Comparison of ENCODE assay signal across 21 mouse cellular contexts in the genomic region with DNA sequence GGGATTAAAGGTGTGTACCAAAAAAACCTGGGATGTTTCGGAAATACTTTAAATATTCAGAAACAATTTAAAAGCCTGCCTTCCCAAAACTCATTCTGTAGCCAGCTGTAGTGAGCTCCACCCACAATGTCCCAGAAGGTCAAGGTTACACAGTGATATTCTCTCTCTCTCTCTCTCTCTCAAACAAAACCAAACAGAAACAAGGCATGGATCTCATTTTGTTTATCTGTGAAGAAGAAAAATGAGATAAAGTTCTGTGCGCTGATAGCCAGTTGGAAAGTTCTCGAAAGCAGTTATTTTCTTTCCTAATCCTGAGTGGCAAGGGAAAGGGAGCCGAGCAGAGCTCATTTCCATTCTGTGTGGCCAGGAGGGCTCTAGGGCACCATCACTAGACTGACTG.
DNase-seq lines count a peak whose midpoint lies in the region; ATAC-seq and TF ChIP-seq lines count a peak whose summit lies in the region.
"Had no signal": no experiment of that assay in that cellular context is flagged by ENCODE, and none has a peak within 500 bp of the region (broad histone marks: within the 10 kb centered on the region; RNA-seq: fewer than 3 reads in every experiment).

No protein-coding gene starts in this region.

- no peaks in the 10 kb centered on the region for H3K27me3 ChIP-seq in heart, adult 2 months (ENCODE audit: control insufficient read depth, insufficient read depth, low read length)
- no peaks in the 10 kb centered on the region for H3K27me3 ChIP-seq in heart, postnatal 0 days (ENCODE audit: control insufficient read depth, insufficient read depth, low read length)
- no peaks in the 10 kb centered on the region for H3K27me3 ChIP-seq in lung, embryonic 15.5 days
- no peaks in the 10 kb centered on the region for H3K27me3 ChIP-seq in stomach, embryonic 15.5 days (replicated peaks)
- no peaks in the 10 kb centered on the region for H3K27me3 ChIP-seq in forebrain, embryonic 11.5 days (ENCODE audit: control insufficient read depth, insufficient read depth, low read length)
- H3K27me3 ChIP-seq: embryonic facial prominence, embryonic 12.5 days; forebrain, embryonic 13.5 days; limb, embryonic 15.5 days had no signal

- H3K9me3 ChIP-seq in heart, postnatal 0 days (replicated peaks; ENCODE audit: control insufficient read depth, low read length): no peaks in the 10 kb centered on the region
- H3K9me3 ChIP-seq in lung, embryonic 15.5 days: no peaks in the 10 kb centered on the region
- no peaks in the 10 kb centered on the region for H3K9me3 ChIP-seq in stomach, embryonic 15.5 days
- no peaks in the 10 kb centered on the region for H3K9me3 ChIP-seq in forebrain, embryonic 11.5 days (ENCODE audit: control insufficient read depth, low read length)
- H3K9me3 ChIP-seq: embryonic facial prominence, embryonic 12.5 days; forebrain, embryonic 13.5 days; limb, embryonic 15.5 days had no signal

- peaks cover 30% of the 10 kb centered on the region for H3K36me3 ChIP-seq in heart, adult 2 months (ENCODE audit: control insufficient read depth, insufficient read depth, low read length)
- H3K36me3 ChIP-seq in heart, postnatal 0 days (replicated peaks; ENCODE audit: control insufficient read depth, insufficient read depth, low read length): peaks cover 75% of the 10 kb centered on the region
- peaks cover 45% of the 10 kb centered on the region for H3K36me3 ChIP-seq in lung, embryonic 15.5 days
- H3K36me3 ChIP-seq in stomach, embryonic 15.5 days: peaks cover 31% of the 10 kb centered on the region
- no peaks in the 10 kb centered on the region for H3K36me3 ChIP-seq in forebrain, embryonic 11.5 days (ENCODE audit: control insufficient read depth, insufficient read depth, low read length)

- TF ChIP-seq POLR2A in heart, adult 2 months (IDR thresholded peaks at IDR 0.05; ENCODE audit: insufficient read depth, low read depth, low read length): no peak
- TF ChIP-seq POLR2A in lung, adult 2 months (IDR thresholded peaks at IDR 0.05; ENCODE audit: borderline replicate concordance, extremely low read depth, low read depth, low read length): no peak

- no peak overlapping the region for H3K9ac ChIP-seq in heart, adult 2 months (ENCODE audit: low read depth, low read length)
- H3K9ac ChIP-seq in heart, postnatal 0 days (replicated peaks; ENCODE audit: low read depth, low read length): no peak overlapping the region
- no peak overlapping the region for H3K9ac ChIP-seq in lung, embryonic 15.5 days
- H3K9ac ChIP-seq in stomach, embryonic 15.5 days: no peak overlapping the region
- no peak overlapping the region for H3K9ac ChIP-seq in forebrain, embryonic 11.5 days (ENCODE audit: low read length)
- H3K9ac ChIP-seq: embryonic facial prominence, embryonic 12.5 days; forebrain, embryonic 13.5 days; hindbrain, embryonic 14.5 days; limb, embryonic 15.5 days had no signal

- ATAC-seq in heart, postnatal 0 days (ENCODE audit: insufficient read depth, low read depth): no peak
- ATAC-seq in lung, embryonic 15.5 days (ENCODE audit: borderline replicate concordance, extremely low read depth, low FRiP score, low TSS enrichment): peak; percentile 50; the same call in 1 of the 2 replicates
- ATAC-seq in stomach, embryonic 15.5 days (ENCODE audit: insufficient read depth, low FRiP score, low read depth): no peak
- no peak for ATAC-seq in forebrain, embryonic 11.5 days (replicated peaks; ENCODE audit: low FRiP score)
- ATAC-seq: forebrain, embryonic 13.5 days had no signal

- no peaks in the 10 kb centered on the region for H3K79me2 ChIP-seq in heart, adult 2 months (replicated peaks; ENCODE audit: control insufficient read depth, insufficient read depth, low read length)

- 55% methylated on average over 4 of the region's 4 CpGs for WGBS in heart, adult 2 months
- 60% methylated on average over 4 of the region's 4 CpGs for WGBS in heart, postnatal 0 days
- 34% methylated on average over 4 of the region's 4 CpGs for WGBS in lung, embryonic 15.5 days
- WGBS in lung, adult 2 months: 35% methylated on average over 4 of the region's 4 CpGs
- 39% methylated on average over 4 of the region's 4 CpGs for WGBS in stomach, embryonic 15.5 days
- 83% methylated on average over 4 of the region's 4 CpGs for WGBS in forebrain, embryonic 11.5 days

- intact Hi-C loops in heart, adult 2 months (cut with DNase I): no loop called here
- intact Hi-C loops in heart, postnatal 14 days (cut with DNase I): loop anchor here (5.0 kb wide), 1 partner anchor 87 kb away; a partner anchor contains a TSS
- intact Hi-C loops in heart, postnatal 36 days (cut with DNase I): no loop called here

- peaks cover 11% of the 10 kb centered on the region for H3K4me1 ChIP-seq in heart, adult 2 months (ENCODE audit: control insufficient read depth, insufficient read depth, low read length)
- H3K4me1 ChIP-seq in heart, postnatal 0 days (ENCODE audit: control insufficient read depth, insufficient read depth): peaks cover 32% of the 10 kb centered on the region
- peaks cover 23% of the 10 kb centered on the region for H3K4me1 ChIP-seq in lung, embryonic 15.5 days
- H3K4me1 ChIP-seq in lung, adult 2 months (ENCODE audit: control insufficient read depth, insufficient read depth, low read length): peaks cover 13% of the 10 kb centered on the region
- peaks cover 7% of the 10 kb centered on the region for H3K4me1 ChIP-seq in stomach, embryonic 15.5 days
- no peaks in the 10 kb centered on the region for H3K4me1 ChIP-seq in forebrain, embryonic 11.5 days (replicated peaks; ENCODE audit: control insufficient read depth, insufficient read depth, low read length)
- H3K4me1 ChIP-seq: embryonic facial prominence, embryonic 12.5 days; forebrain, embryonic 13.5 days; limb, embryonic 15.5 days had no signal

- TF ChIP-seq CTCF in heart, adult 2 months (IDR thresholded peaks at IDR 0.05): no peak
- no peak for TF ChIP-seq CTCF in heart, postnatal 0 days (IDR thresholded peaks at IDR 0.05; ENCODE audit: low read depth)
- no peak for TF ChIP-seq CTCF in lung, adult 2 months (IDR thresholded peaks at IDR 0.05; ENCODE audit: insufficient read depth, low read length)

- no peak for DNase-seq in heart, adult 2 months
- DNase-seq in heart, postnatal 14 days: no peak
- no peak for DNase-seq in heart, postnatal 0 days (ENCODE audit: low spot score)
- DNase-seq in heart, postnatal 36 days: no peak
- no peak for DNase-seq in lung, adult 2 months
- no peak for DNase-seq in forebrain, embryonic 11.5 days (ENCODE audit: low spot score)
- DNase-seq: cerebellum, adult 18-20 months; cerebellum, postnatal 14 days; heart, postnatal 4 days; kidney, adult 8-10 months; kidney, postnatal 10 days; left cerebral cortex, postnatal 4 days had no signal

- H3K4me3 ChIP-seq in heart, adult 2 months: no peak overlapping the region
- no peak overlapping the region for H3K4me3 ChIP-seq in heart, postnatal 0 days (ENCODE audit: low read depth, low read length)
- no peak overlapping the region for H3K4me3 ChIP-seq in lung, embryonic 15.5 days
- H3K4me3 ChIP-seq in lung, adult 2 months (replicated peaks; ENCODE audit: extremely low read depth, low read depth, low read length): no peak overlapping the region
- H3K4me3 ChIP-seq in stomach, embryonic 15.5 days (replicated peaks): no peak overlapping the region
- no peak overlapping the region for H3K4me3 ChIP-seq in forebrain, embryonic 11.5 days (ENCODE audit: low read depth, low read length)
- H3K4me3 ChIP-seq: embryonic facial prominence, embryonic 12.5 days; erythroblast, embryonic 14.5 days; forebrain, embryonic 13.5 days; left cerebral cortex, adult 2 months; limb, embryonic 15.5 days had no signal

- no peak overlapping the region for H3K4me2 ChIP-seq in heart, postnatal 0 days (ENCODE audit: low read depth, low read length)
- no peak overlapping the region for H3K4me2 ChIP-seq in lung, embryonic 15.5 days
- no peak overlapping the region for H3K4me2 ChIP-seq in stomach, embryonic 15.5 days
- H3K4me2 ChIP-seq in forebrain, embryonic 11.5 days (ENCODE audit: low read depth, low read length, severe bottlenecking): no peak overlapping the region
- H3K4me2 ChIP-seq: embryonic facial prominence, embryonic 12.5 days; forebrain, embryonic 13.5 days; hindbrain, embryonic 14.5 days; limb, embryonic 15.5 days; midbrain, embryonic 11.5 days had no signal

- peak overlapping the region; percentile 6; the same call in 1 of the 2 replicates for H3K27ac ChIP-seq in heart, adult 2 months
- peak overlapping the region; percentile 21; the same call in 1 of the 2 replicates for H3K27ac ChIP-seq in heart, postnatal 0 days (ENCODE audit: low read depth)
- H3K27ac ChIP-seq in lung, embryonic 15.5 days: peak overlapping the region; percentile 67
- peak overlapping the region; percentile 53 for H3K27ac ChIP-seq in stomach, embryonic 15.5 days
- no peak overlapping the region for H3K27ac ChIP-seq in forebrain, embryonic 11.5 days (ENCODE audit: low read depth, low read length)
- H3K27ac ChIP-seq: embryonic facial prominence, embryonic 12.5 days; forebrain, embryonic 13.5 days; hindbrain, embryonic 14.5 days; left cerebral cortex, adult 2 months; limb, embryonic 15.5 days had no signal

- TF ChIP-seq EP300 in heart, adult 2 months (IDR thresholded peaks at IDR 0.05; ENCODE audit: insufficient read depth, low read depth, low read length): no peak
- no peak for TF ChIP-seq EP300 in heart, postnatal 0 days (IDR thresholded peaks at IDR 0.05; ENCODE audit: low read depth)
